Mouse (Mus musculus) MEL-GATA-1-ER (cell line): ENCODE measurements around the gene Mpc1.
"Not testable (repeated sequence)": the region's sequence is repeated elsewhere in the genome, so short reads cannot be mapped to it uniquely, and the experiment has no call there.

Experiments
- DNase-seq: peaks from one replicate; pipeline ENCODE4 v3.0.0-alpha.2; 2012; ENCODE audit warnings: low read depth; ENCODE audit errors: extremely low read depth

Gene Mpc1

GRCm38 (mm10) chr17:8328511-8329174 lies 45.9 kb downstream of the Mpc1 start:
- no peak for DNase-seq

GRCm38 (mm10) chr17:8330602-8331001 lies 47.9 kb downstream of the Mpc1 start:
- no peak for DNase-seq

- DNase-seq = not testable (repeated sequence)
These were observed 54.5 kb downstream of the Mpc1 start, which contains the start of gene Prr18 for GRCm38 (mm10) chr17:8337159-8337558. TSS of gene Prr18 (plus strand) at chr17:8337459.

DNA sequence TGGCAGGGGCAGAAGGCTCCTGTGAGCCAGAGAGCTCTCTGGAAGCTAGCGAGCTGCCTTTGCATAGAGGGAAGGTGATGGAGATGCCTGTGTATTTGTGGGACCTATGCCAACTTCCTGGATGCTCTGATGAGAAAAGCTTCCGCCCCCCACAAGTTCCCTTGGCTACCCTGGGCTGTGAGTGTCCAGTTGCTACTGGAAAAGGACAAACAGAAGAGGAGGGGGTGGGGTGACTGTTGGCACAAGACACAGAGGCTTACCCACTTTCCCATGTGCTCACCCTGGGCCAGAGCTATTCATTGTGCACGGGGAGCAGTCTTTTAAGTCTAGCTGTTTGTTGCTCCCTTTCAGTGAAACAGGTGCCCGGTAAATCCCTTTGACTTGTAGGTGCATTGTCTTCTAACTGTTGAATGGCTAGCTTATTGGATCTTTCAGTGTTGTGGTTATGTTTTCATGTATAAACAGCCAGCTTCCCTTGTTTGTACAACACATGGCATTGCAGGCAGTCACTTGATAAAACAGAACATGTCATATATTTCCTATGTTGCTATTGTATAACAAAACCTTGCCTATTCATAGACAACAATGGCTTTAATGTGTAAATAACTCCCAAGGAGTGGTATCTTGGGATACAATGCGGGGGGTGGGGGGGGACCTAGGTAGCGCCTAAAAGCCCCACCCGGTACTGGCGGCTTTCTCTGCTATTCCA lies 57.1 kb downstream of the Mpc1 start:
- DNase-seq = no peak

GRCm38 (mm10) chr17:8340407-8341359 lies 58.0 kb downstream of the Mpc1 start:
- no peak for DNase-seq

- DNase-seq = no peak
These were observed 58.8 kb downstream of the Mpc1 start for GRCm38 (mm10) chr17:8341360-8341963.

- no peak for DNase-seq
These were observed 60.0 kb downstream of the Mpc1 start for GRCm38 (mm10) chr17:8342706-8343105.

- no peak for DNase-seq
These were observed 60.7 kb downstream of the Mpc1 start for GRCm38 (mm10) chr17:8343416-8343815.
